Mouse (Mus musculus): ENCODE results near the gene Cmc4. TPM values are rescaled to one million over a fixed set of nuclear protein-coding genes. Genes with fewer than 3 reads are reported as not detected.

Gene Cmc4
- polyA plus RNA-seq (2015; fragmentation: Nextera tagmentation; extraction: Ambion mirVana) = 23.1 and 25.2 TPM in 2 replicates

GRCm38 (mm10) chrX:75415936-75416785, at the start of gene Cmc4, which contains the start of the genes Mtcp1 and Brcc3:
TSS of gene Cmc4 (minus strand) at chrX:75416584.
TSS of gene Mtcp1 (minus strand) at chrX:75416588.
TSS of gene Brcc3 (plus strand) at chrX:75416628.
- H3K27ac ChIP-seq (ENCODE audit: low read length) = peak within 1 kb of the TSS; percentile 84
- H3K27me3 ChIP-seq (ENCODE audit: control insufficient read depth, insufficient read depth, low read length) = no peaks in the 10 kb centered on the region
- peak; percentile 100 for ATAC-seq (ENCODE audit: insufficient read depth, low FRiP score)
- 12% methylated on average over 52 of the region's 52 CpGs for WGBS
- H3K9me3 ChIP-seq (replicated peaks; ENCODE audit: control insufficient read depth, low read length) = no peaks in the 10 kb centered on the region
- peak within 1 kb of the TSS; percentile 57 for H3K4me2 ChIP-seq (ENCODE audit: low read depth, low read length)
- H3K4me3 ChIP-seq (replicated peaks; ENCODE audit: low read length) = peak within 1 kb of the TSS; percentile 58
- H3K9ac ChIP-seq (ENCODE audit: low read length) = peak within 1 kb of the TSS; percentile 74
- no peaks in the 10 kb centered on the region for H3K4me1 ChIP-seq (ENCODE audit: control insufficient read depth, insufficient read depth, low read length)
- H3K36me3 ChIP-seq (ENCODE audit: control insufficient read depth, insufficient read depth, low read length) = no peaks in the 10 kb centered on the region

- H3K9me3 ChIP-seq (replicated peaks; ENCODE audit: control insufficient read depth, low read length) = no peaks in the 10 kb centered on the region
- 81% methylated on average over 1 of the region's 1 CpGs for WGBS
- H3K27me3 ChIP-seq (ENCODE audit: control insufficient read depth, insufficient read depth, low read length) = no peaks in the 10 kb centered on the region
- H3K4me1 ChIP-seq (ENCODE audit: control insufficient read depth, insufficient read depth, low read length) = no peaks in the 10 kb centered on the region
- H3K27ac ChIP-seq (ENCODE audit: low read length) = no peak overlapping the region
- H3K4me3 ChIP-seq (replicated peaks; ENCODE audit: low read length) = no peak overlapping the region
- H3K36me3 ChIP-seq (ENCODE audit: control insufficient read depth, insufficient read depth, low read length) = 0 out of 2 replicates have a peak, but pooled peaks cover 4% of the 10 kb centered on the region
- H3K4me2 ChIP-seq (ENCODE audit: low read depth, low read length) = no peak overlapping the region
- ATAC-seq (ENCODE audit: insufficient read depth, low FRiP score) = no peak
- no peak overlapping the region for H3K9ac ChIP-seq (ENCODE audit: low read length)
Observed at GRCm38 (mm10) chrX:75454597-75454996, 38.2 kb upstream of the Cmc4 start.

GRCm38 (mm10) chrX:75409711-75410110, 6.7 kb downstream of the Cmc4 start:
- Histone ChIP-seq H3K27ac (ENCODE audit: low read length) (no peak overlapping the region), H3K9ac (ENCODE audit: low read length) (no peak overlapping the region), H3K4me3 (replicated peaks; ENCODE audit: low read length) (no peak overlapping the region), H3K4me2 (ENCODE audit: low read depth, low read length) (no peak overlapping the region), H3K36me3 (ENCODE audit: control insufficient read depth, insufficient read depth, low read length) (no peaks in the 10 kb centered on the region), H3K27me3 (ENCODE audit: control insufficient read depth, insufficient read depth, low read length) (no peaks in the 10 kb centered on the region), H3K4me1 (ENCODE audit: control insufficient read depth, insufficient read depth, low read length) (no peaks in the 10 kb centered on the region), H3K9me3 (replicated peaks; ENCODE audit: control insufficient read depth, low read length) (no peaks in the 10 kb centered on the region)
- no peak for ATAC-seq (ENCODE audit: insufficient read depth, low FRiP score)
- 90% methylated on average over 1 of the region's 1 CpGs for WGBS

- H3K4me1 ChIP-seq (ENCODE audit: control insufficient read depth, insufficient read depth, low read length) = no peaks in the 10 kb centered on the region
- H3K9ac ChIP-seq (ENCODE audit: low read length) = no peak overlapping the region
- H3K27ac ChIP-seq (ENCODE audit: low read length) = no peak overlapping the region
- no peak overlapping the region for H3K4me3 ChIP-seq (replicated peaks; ENCODE audit: low read length)
- H3K4me2 ChIP-seq (ENCODE audit: low read depth, low read length) = no peak overlapping the region
- no peak for ATAC-seq (ENCODE audit: insufficient read depth, low FRiP score)
- no peaks in the 10 kb centered on the region for H3K27me3 ChIP-seq (ENCODE audit: control insufficient read depth, insufficient read depth, low read length)
- no peaks in the 10 kb centered on the region for H3K9me3 ChIP-seq (replicated peaks; ENCODE audit: control insufficient read depth, low read length)
- H3K36me3 ChIP-seq (ENCODE audit: control insufficient read depth, insufficient read depth, low read length) = no peaks in the 10 kb centered on the region
Observed at GRCm38 (mm10) chrX:75403350-75403749, 13.0 kb downstream of the Cmc4 start.

GRCm38 (mm10) chrX:75402668-75403067, 13.7 kb downstream of the Cmc4 start:
- Histone ChIP-seq H3K4me2 (ENCODE audit: low read depth, low read length) (no peak overlapping the region), H3K27me3 (ENCODE audit: control insufficient read depth, insufficient read depth, low read length) (no peaks in the 10 kb centered on the region), H3K9me3 (replicated peaks; ENCODE audit: control insufficient read depth, low read length) (no peaks in the 10 kb centered on the region), H3K9ac (ENCODE audit: low read length) (no peak overlapping the region), H3K4me1 (ENCODE audit: control insufficient read depth, insufficient read depth, low read length) (no peaks in the 10 kb centered on the region), H3K27ac (ENCODE audit: low read length) (no peak overlapping the region), H3K36me3 (ENCODE audit: control insufficient read depth, insufficient read depth, low read length) (no peaks in the 10 kb centered on the region), H3K4me3 (replicated peaks; ENCODE audit: low read length) (no peak overlapping the region)
- 69% methylated on average over 2 of the region's 2 CpGs for WGBS
- no peak for ATAC-seq (ENCODE audit: insufficient read depth, low FRiP score)

GRCm38 (mm10) chrX:75399471-75399870, 16.9 kb downstream of the Cmc4 start:
- Histone ChIP-seq H3K27ac (ENCODE audit: low read length) (no peak overlapping the region), H3K4me1 (ENCODE audit: control insufficient read depth, insufficient read depth, low read length) (no peaks in the 10 kb centered on the region), H3K9me3 (replicated peaks; ENCODE audit: control insufficient read depth, low read length) (no peaks in the 10 kb centered on the region), H3K9ac (ENCODE audit: low read length) (no peak overlapping the region), H3K4me3 (replicated peaks; ENCODE audit: low read length) (no peak overlapping the region), H3K36me3 (ENCODE audit: control insufficient read depth, insufficient read depth, low read length) (no peaks in the 10 kb centered on the region), H3K4me2 (ENCODE audit: low read depth, low read length) (no peak overlapping the region), H3K27me3 (ENCODE audit: control insufficient read depth, insufficient read depth, low read length) (no peaks in the 10 kb centered on the region)
- WGBS = 79% methylated on average over 1 of the region's 1 CpGs
- ATAC-seq (ENCODE audit: insufficient read depth, low FRiP score) = no peak

GRCm38 (mm10) chrX:75382195-75382771, 34.1 kb downstream of the Cmc4 start, which contains the start of the genes Fundc2 and F8:
TSS of gene Fundc2 (plus strand) at chrX:75382399.
TSS of gene F8 (minus strand) at chrX:75382615.
- 12% methylated on average over 23 of the region's 25 CpGs for WGBS
- Histone ChIP-seq H3K27ac (ENCODE audit: low read length) (peak within 1 kb of the TSS; percentile 79), H3K9me3 (replicated peaks; ENCODE audit: control insufficient read depth, low read length) (no peaks in the 10 kb centered on the region), H3K27me3 (ENCODE audit: control insufficient read depth, insufficient read depth, low read length) (no peaks in the 10 kb centered on the region), H3K4me2 (ENCODE audit: low read depth, low read length) (peak within 1 kb of the TSS; percentile 49), H3K4me1 (ENCODE audit: control insufficient read depth, insufficient read depth, low read length) (no peaks in the 10 kb centered on the region), H3K9ac (ENCODE audit: low read length) (peak within 1 kb of the TSS; percentile 72), H3K4me3 (replicated peaks; ENCODE audit: low read length) (peak within 1 kb of the TSS; percentile 56), H3K36me3 (ENCODE audit: control insufficient read depth, insufficient read depth, low read length) (no peaks in the 10 kb centered on the region)
- peak; percentile 97 for ATAC-seq (ENCODE audit: insufficient read depth, low FRiP score)

- H3K9ac ChIP-seq (ENCODE audit: low read length) = no peak overlapping the region
- H3K27ac ChIP-seq (ENCODE audit: low read length) = no peak overlapping the region
- no peaks in the 10 kb centered on the region for H3K36me3 ChIP-seq (ENCODE audit: control insufficient read depth, insufficient read depth, low read length)
- peak overlapping the region; percentile 56 for H3K4me3 ChIP-seq (replicated peaks; ENCODE audit: low read length)
- H3K9me3 ChIP-seq (replicated peaks; ENCODE audit: control insufficient read depth, low read length) = no peaks in the 10 kb centered on the region
- no peaks in the 10 kb centered on the region for H3K4me1 ChIP-seq (ENCODE audit: control insufficient read depth, insufficient read depth, low read length)
- ATAC-seq (ENCODE audit: insufficient read depth, low FRiP score) = no peak
- H3K27me3 ChIP-seq (ENCODE audit: control insufficient read depth, insufficient read depth, low read length) = no peaks in the 10 kb centered on the region
- H3K4me2 ChIP-seq (ENCODE audit: low read depth, low read length) = peak overlapping the region; percentile 49
- WGBS = 63% methylated on average over 5 of the region's 5 CpGs
Observed at GRCm38 (mm10) chrX:75381699-75382098, 34.7 kb downstream of the Cmc4 start.

GRCm38 (mm10) chrX:75381176-75381575, 35.2 kb downstream of the Cmc4 start:
- WGBS = 82% methylated on average over 1 of the region's 1 CpGs
- Histone ChIP-seq H3K9me3 (replicated peaks; ENCODE audit: control insufficient read depth, low read length) (no peaks in the 10 kb centered on the region), H3K27me3 (ENCODE audit: control insufficient read depth, insufficient read depth, low read length) (no peaks in the 10 kb centered on the region), H3K27ac (ENCODE audit: low read length) (no peak overlapping the region), H3K4me3 (replicated peaks; ENCODE audit: low read length) (no peak overlapping the region), H3K4me2 (ENCODE audit: low read depth, low read length) (no peak overlapping the region), H3K36me3 (ENCODE audit: control insufficient read depth, insufficient read depth, low read length) (no peaks in the 10 kb centered on the region), H3K4me1 (ENCODE audit: control insufficient read depth, insufficient read depth, low read length) (no peaks in the 10 kb centered on the region), H3K9ac (ENCODE audit: low read length) (no peak overlapping the region)
- ATAC-seq (ENCODE audit: insufficient read depth, low FRiP score) = no peak
